Mouse (Mus musculus) stomach, embryonic 16.5 days (tissue): ENCODE measurements around the gene Prkra. TPM values are rescaled to one million over a fixed set of nuclear protein-coding genes. Genes with fewer than 3 reads are reported as not detected.

Experiments used
- polyA plus RNA-seq: library from polyadenylated mRNA; unstranded; fragments of >200 nt; fragmentation: Nextera tagmentation; extraction: Ambion mirVana; gene quantifications from 2 replicates; pipeline ENCODE4 v1.2.1, GENCODE M21; 2015

Prkra gene
- polyA plus RNA-seq, 1 experiment from 2014 or later: 49.2 TPM

Other genes with a start within 250 kb of the Prkra start
- 8.6 and 9.9 TPM in 2 replicates for gene Osbpl6, start 241.5 kb downstream of the Prkra start, polyA plus RNA-seq
- gene Pjvk, start 461 bp upstream of the Prkra start, polyA plus RNA-seq: 0.22 and 0.25 TPM in 2 replicates
- 75.1 and 81.9 TPM in 2 replicates for gene Fkbp7, start 25.1 kb upstream of the Prkra start, polyA plus RNA-seq
- 3.4 TPM in 2 replicates for gene Plekha3, start 27.3 kb upstream of the Prkra start, polyA plus RNA-seq